Mouse (Mus musculus) CD4-positive, CD25-positive, alpha-beta regulatory T cell (primary cell): Measurements from ENCODE around the gene Olfr1382. TPM values are rescaled to one million over a fixed set of nuclear protein-coding genes. Genes with fewer than 3 reads are reported as not detected.

ENCODE experiments used
- polyA plus RNA-seq: library from polyadenylated mRNA; unstranded; fragments of 100-300 nt; shearing (Covaris generic); gene quantifications from one replicate; pipeline ENCODE4 v1.2.1, GENCODE M21; 2017

The Olfr1382 gene
- not detected for polyA plus RNA-seq

GRCm38 (mm10) chr11:49527947-49528346 is at the start of gene Olfr1382:
Gene Olfr1382 (plus strand): TSS chr11:49528247.

DNA sequence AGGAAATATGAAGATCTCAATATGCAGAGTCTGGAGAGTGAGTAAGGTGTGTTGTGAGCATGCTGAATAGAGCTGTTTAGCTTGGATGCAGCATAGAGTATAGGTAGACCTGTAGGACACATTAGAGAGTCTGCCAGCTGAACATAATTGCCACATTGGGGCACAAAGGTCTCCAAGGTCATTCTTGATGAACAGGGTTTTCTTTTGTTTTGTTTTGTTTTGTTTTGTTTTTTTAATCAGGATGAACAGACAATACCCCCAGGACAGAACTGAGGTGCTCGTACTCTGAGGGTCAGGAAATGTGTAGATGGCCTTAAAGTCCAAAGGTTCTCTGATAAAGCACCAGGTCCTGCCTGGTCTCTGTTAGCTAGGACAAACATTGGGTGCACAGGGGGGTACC is 39.3 kb upstream of the Olfr1382 start, which contains the start of gene Olfr1385:
Gene Olfr1385 (plus strand): TSS at position 301 of the 400 bp plus-strand sequence.

DNA sequence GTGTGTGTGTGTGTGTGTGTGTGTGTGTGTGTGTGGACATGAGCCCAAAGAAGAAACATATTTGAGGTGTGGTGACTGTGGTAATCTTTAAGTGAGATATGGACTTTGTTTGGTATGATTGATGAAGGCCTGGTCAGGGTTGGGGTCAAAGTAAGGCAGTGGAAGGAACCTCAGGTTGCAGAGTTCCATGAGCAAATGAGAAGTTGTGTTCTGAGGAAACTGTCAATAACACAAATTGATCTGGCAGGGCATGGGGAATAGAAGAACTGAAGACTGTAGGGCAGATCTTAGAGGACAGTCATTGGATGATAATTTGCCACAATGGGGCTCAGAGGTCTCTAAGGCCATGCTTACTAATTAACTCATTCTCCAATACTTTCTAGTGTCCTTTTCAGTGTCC is 8.7 kb upstream of the Olfr1382 start, which contains the start of gene Olfr1383:
Gene Olfr1383 (plus strand): TSS at position 301 of the 400 bp plus-strand sequence.

DNA sequence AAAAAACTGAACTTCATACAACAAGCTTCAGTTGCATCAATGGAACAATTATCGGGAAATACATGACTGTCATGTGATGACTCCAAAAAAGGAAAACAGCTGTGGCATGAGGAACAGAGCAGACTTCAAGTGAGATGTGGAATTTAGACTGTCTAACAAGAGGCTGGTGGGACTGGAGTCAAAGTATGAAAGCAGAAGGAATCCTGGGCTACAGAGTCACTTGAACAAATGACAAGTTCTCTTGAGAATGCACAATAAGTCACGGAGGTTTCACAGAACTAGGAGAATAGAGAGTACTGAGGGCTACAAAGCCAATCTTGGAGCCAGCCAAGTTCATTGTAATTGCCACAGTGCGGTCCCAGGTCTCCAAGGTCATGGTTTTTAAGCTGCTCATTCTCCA is 15.1 kb downstream of the Olfr1382 start, which contains the start of gene Olfr1381:
Gene Olfr1381 (plus strand): TSS at position 301 of the 400 bp plus-strand sequence.

DNA sequence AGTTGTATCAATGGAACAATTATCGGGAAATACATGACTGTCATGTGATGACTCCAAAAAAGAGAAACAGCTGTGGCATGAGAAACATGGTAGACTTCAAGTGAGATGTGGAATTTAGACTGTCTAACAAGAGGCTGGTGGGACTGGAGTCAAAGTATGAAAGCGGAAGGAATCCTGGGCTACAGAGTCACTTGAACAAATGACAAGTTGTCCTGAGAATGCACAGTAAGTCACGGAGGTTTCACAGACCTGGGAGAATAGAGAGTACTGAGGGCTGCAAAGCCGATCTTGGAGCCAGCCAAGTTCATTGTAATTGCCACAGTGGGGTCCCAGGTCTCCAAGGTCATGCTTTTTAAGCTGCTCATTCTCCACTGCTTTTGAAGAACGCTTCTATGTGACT is 28.5 kb downstream of the Olfr1382 start, which contains the start of gene Olfr1380:
Gene Olfr1380 (plus strand): TSS at position 301 of the 400 bp plus-strand sequence.

Other genes starting within 250 kb of the Olfr1382 start
- gene Olfr1393, start 249.9 kb upstream of the Olfr1382 start, polyA plus RNA-seq = 0.08 TPM
- gene Olfr1392, start 243.0 kb upstream of the Olfr1382 start, polyA plus RNA-seq = not detected
- not detected for gene Olfr10, start 223.5 kb upstream of the Olfr1382 start, polyA plus RNA-seq
- not detected for gene Olfr1391, start 205.5 kb upstream of the Olfr1382 start, polyA plus RNA-seq
- gene Olfr1390, start 193.1 kb upstream of the Olfr1382 start, polyA plus RNA-seq = not detected
- not detected for gene Olfr1389, start 105.2 kb upstream of the Olfr1382 start, polyA plus RNA-seq
- gene Olfr1388, start 91.6 kb upstream of the Olfr1382 start, polyA plus RNA-seq = 0.06 TPM
- not detected for gene Olfr1387, start 72.9 kb upstream of the Olfr1382 start, polyA plus RNA-seq
- gene Olfr1386, start 63.2 kb upstream of the Olfr1382 start, polyA plus RNA-seq = not detected
- gene Olfr1385, start 39.2 kb upstream of the Olfr1382 start, polyA plus RNA-seq = 0.05 TPM
- not detected for gene Olfr1384, start 21.5 kb upstream of the Olfr1382 start, polyA plus RNA-seq
- not detected for gene Olfr1383, start 8.6 kb upstream of the Olfr1382 start, polyA plus RNA-seq
- gene Olfr1381, start 15.2 kb downstream of the Olfr1382 start, polyA plus RNA-seq = not detected
- not detected for gene Olfr1380, start 28.6 kb downstream of the Olfr1382 start, polyA plus RNA-seq
- 0.02 TPM for gene Flt4, start 81.0 kb downstream of the Olfr1382 start, polyA plus RNA-seq
- 0.77 TPM for gene Scgb3a1, start 135.4 kb downstream of the Olfr1382 start, polyA plus RNA-seq
- gene Cnot6, start 184.5 kb downstream of the Olfr1382 start, polyA plus RNA-seq = 90.1 TPM